Mouse (Mus musculus) regulatory T cell (primary cell): ENCODE data around the gene Ube2s.
"Not testable (repeated sequence)": the region's sequence is repeated elsewhere in the genome, so short reads cannot be mapped to it uniquely, and the experiment has no call there.

Source experiments
- in situ Hi-C: fragments of 300-600 bp; cut with MboI, MseI; formaldehyde crosslinking; loops from one replicate; pipeline ENCODE4 v1.15.1; 2025; ENCODE audit warnings: high pct_unique_total_duplicates

Ube2s gene

GRCm38 (mm10) chr7:4812303-4813104, at the start of gene Ube2s:
Gene Ube2s (minus strand): TSS chr7:4812590.
- in situ Hi-C loops, result no loop called here

- in situ Hi-C loops, result not testable (repeated sequence)
Measured at GRCm38 (mm10) chr7:4860926-4861325, 48.5 kb upstream of the Ube2s start.

GRCm38 (mm10) chr7:4859418-4859978, 47.1 kb upstream of the Ube2s start:
- in situ Hi-C loops, result loop anchor here (5.0 kb wide), 1 partner anchor 48 kb away; the partner anchor contains the start of gene Gm36210

GRCm38 (mm10) chr7:4857321-4857720, 44.9 kb upstream of the Ube2s start:
- in situ Hi-C loops, result loop anchor here (5.0 kb wide), 1 partner anchor 50 kb away; the partner anchor contains the start of gene Gm36210

- in situ Hi-C loops, result loop anchor here (5.0 kb wide), 1 partner anchor 51 kb away; the partner anchor contains the start of gene Gm36210
Measured at GRCm38 (mm10) chr7:4856508-4856907, 44.1 kb upstream of the Ube2s start.

GRCm38 (mm10) chr7:4853613-4854012, 41.2 kb upstream of the Ube2s start:
- in situ Hi-C loops, result no loop called here

GRCm38 (mm10) chr7:4851315-4851688, 38.9 kb upstream of the Ube2s start:
- in situ Hi-C loops, result no loop called here

- in situ Hi-C loops, result no loop called here
Measured at GRCm38 (mm10) chr7:4850621-4851314, 38.4 kb upstream of the Ube2s start.

- in situ Hi-C loops, result no loop called here
Measured at GRCm38 (mm10) chr7:4849372-4849771, 37.0 kb upstream of the Ube2s start.

- in situ Hi-C loops, result no loop called here
Measured at GRCm38 (mm10) chr7:4844917-4845309, 32.5 kb upstream of the Ube2s start.

- in situ Hi-C loops, result no loop called here
Measured at GRCm38 (mm10) chr7:4844245-4844916, 32.0 kb upstream of the Ube2s start, which contains the start of gene Shisa7. Gene Shisa7 (minus strand): TSS chr7:4844696.

GRCm38 (mm10) chr7:4843604-4844244, 31.3 kb upstream of the Ube2s start:
- in situ Hi-C loops, result no loop called here

- in situ Hi-C loops, result no loop called here
Measured at GRCm38 (mm10) chr7:4842634-4843131, 30.3 kb upstream of the Ube2s start.

GRCm38 (mm10) chr7:4842077-4842476, 29.7 kb upstream of the Ube2s start:
- in situ Hi-C loops, result no loop called here

GRCm38 (mm10) chr7:4837639-4838038, 25.2 kb upstream of the Ube2s start:
- in situ Hi-C loops, result no loop called here

- in situ Hi-C loops, result no loop called here
Measured at GRCm38 (mm10) chr7:4836351-4836792, 24.0 kb upstream of the Ube2s start.

GRCm38 (mm10) chr7:4835631-4836327, 23.4 kb upstream of the Ube2s start:
- in situ Hi-C loops, result no loop called here

GRCm38 (mm10) chr7:4830476-4830875, 18.1 kb upstream of the Ube2s start:
- in situ Hi-C loops, result no loop called here

GRCm38 (mm10) chr7:4825365-4825764, 13.0 kb upstream of the Ube2s start:
- in situ Hi-C loops, result no loop called here

- in situ Hi-C loops, result no loop called here
Measured at GRCm38 (mm10) chr7:4822162-4822907, 9.9 kb upstream of the Ube2s start.
